Mouse (Mus musculus) liver, adult 2 months (tissue): Measurements from ENCODE around the gene Patj. TPM values are rescaled to one million over a fixed set of nuclear protein-coding genes. Genes with fewer than 3 reads are reported as not detected.

Experiments used
- DNase-seq: peaks from one replicate; pipeline ENCODE4 v3.0.0-alpha.2; 2011; ENCODE audit warnings: low read depth, low spot score; ENCODE audit errors: extremely low read depth
- H3K27ac ChIP-seq: fragments of 200-500 bp; replicated peaks from 2 replicates; pipeline ENCODE4 v1.5.1; 2012; ENCODE audit warnings: low read depth, mild to moderate bottlenecking, control low read depth, inconsistent platforms, low read length; ENCODE audit not compliant: insufficient read depth
- H3K27me3 ChIP-seq: fragments of 200-500 bp; 2 replicates; pipeline ENCODE4 v1.6.1; 2012; ENCODE audit warnings: mild to moderate bottlenecking, moderate library complexity, low read length, inconsistent platforms; ENCODE audit not compliant: control insufficient read depth, insufficient read depth
- H3K36me3 ChIP-seq: fragments of 200-500 bp; 2 replicates; pipeline ENCODE4 v1.6.1; 2012; ENCODE audit warnings: low read length, inconsistent platforms; ENCODE audit not compliant: control insufficient read depth, insufficient read depth
- H3K4me1 ChIP-seq: fragments of 200-500 bp; 2 replicates; pipeline ENCODE4 v1.6.1; 2011; ENCODE audit warnings: low read length; ENCODE audit not compliant: control insufficient read depth, insufficient read depth
- H3K4me3 ChIP-seq: fragments of 200-500 bp; 2 replicates; pipeline ENCODE4 v1.5.1; 2011; ENCODE audit warnings: low read depth, mild to moderate bottlenecking, control low read depth, low read length, moderate library complexity; ENCODE audit not compliant: insufficient read depth
- H3K79me2 ChIP-seq: fragments of 200-500 bp; 2 replicates; pipeline ENCODE4 v1.6.1; 2012; ENCODE audit warnings: inconsistent platforms, mild to moderate bottlenecking, low read length, moderate library complexity; ENCODE audit not compliant: control insufficient read depth, insufficient read depth
- H3K9ac ChIP-seq: fragments of 200-500 bp; 2 replicates; pipeline ENCODE4 v1.6.1; 2012; ENCODE audit warnings: low read depth, mild to moderate bottlenecking, control low read depth, inconsistent platforms, low read length
- CTCF ChIP-seq: fragments of 200-500 bp; IDR thresholded peaks from 2 replicates; pipeline ENCODE4 v1.5.1; 2011; ENCODE audit warnings: low read depth, low read length, control low read depth
- POLR2A ChIP-seq: fragments of 200-500 bp; IDR thresholded peaks from 2 replicates; pipeline ENCODE4 v1.6.1; 2011; ENCODE audit warnings: low read length, control low read depth; ENCODE audit not compliant: insufficient read depth; ENCODE audit errors: extremely low read depth
- WGBS: fragments of 180-500 bp; shearing (Covaris S2); methylation state at CpG from one replicate; pipeline ENCODE4 v1.1.7; 2018; 5-methylcytosine and 5-hydroxymethylcytosine counted together
- polyA plus RNA-seq: library from polyadenylated mRNA; depleted of rRNA; stranded (reverse); fragments of >200 nt; gene quantifications from 2 replicates; pipeline ENCODE4 v1.2.3, GENCODE M21; 2012
- total RNA-seq: library from RNA; depleted of rRNA; stranded (reverse); fragments of >200 nt; gene quantifications from 2 replicates; pipeline ENCODE4 v1.2.3, GENCODE M21; 2014

Gene Patj
- total and polyA plus RNA-seq, 2 experiments = 2.4 to 8.9 TPM

GRCm38 (mm10) chr4:98546456-98547176 lies 151.0 kb downstream of the Patj start:
- no peaks in the 10 kb centered on the region for H3K79me2 ChIP-seq

GRCm38 (mm10) chr4:98549491-98549890 lies 153.9 kb downstream of the Patj start:
- H3K36me3 ChIP-seq = no peaks in the 10 kb centered on the region
- H3K27ac ChIP-seq = no peak overlapping the region
- H3K9ac ChIP-seq = no peak overlapping the region
- H3K4me3 ChIP-seq = no peak overlapping the region
- 88% methylated on average over 7 of the region's 7 CpGs for WGBS
- H3K79me2 ChIP-seq = no peaks in the 10 kb centered on the region
- no peaks in the 10 kb centered on the region for H3K4me1 ChIP-seq
- H3K27me3 ChIP-seq = no peaks in the 10 kb centered on the region
- no peak for DNase-seq
- no peak for TF ChIP-seq CTCF
- no peak for TF ChIP-seq POLR2A

More at GRCm38 (mm10) chr4:98546456-98547176, 151.0 kb downstream of the Patj start:
- 70% methylated on average over 12 of the region's 12 CpGs for WGBS
- H3K4me1 ChIP-seq = no peaks in the 10 kb centered on the region
- no peak overlapping the region for H3K9ac ChIP-seq
- TF ChIP-seq POLR2A (no peak), CTCF (no peak)
- DNase-seq = no peak
- no peak overlapping the region for H3K27ac ChIP-seq
- H3K4me3 ChIP-seq = no peak overlapping the region
- no peaks in the 10 kb centered on the region for H3K27me3 ChIP-seq
- no peaks in the 10 kb centered on the region for H3K36me3 ChIP-seq

GRCm38 (mm10) chr4:98550116-98550515 lies 154.5 kb downstream of the Patj start:
- TF ChIP-seq CTCF (no peak), POLR2A (no peak)
- H3K27ac ChIP-seq = no peak overlapping the region
- no peaks in the 10 kb centered on the region for H3K36me3 ChIP-seq
- no peaks in the 10 kb centered on the region for H3K79me2 ChIP-seq
- DNase-seq = no peak
- no peak overlapping the region for H3K4me3 ChIP-seq
- H3K27me3 ChIP-seq = no peaks in the 10 kb centered on the region
- H3K4me1 ChIP-seq = no peaks in the 10 kb centered on the region
- WGBS = 94% methylated on average over 5 of the region's 5 CpGs
- H3K9ac ChIP-seq = no peak overlapping the region

GRCm38 (mm10) chr4:98555666-98556065 lies 160.1 kb downstream of the Patj start:
- Histone ChIP-seq H3K4me1 (no peaks in the 10 kb centered on the region), H3K36me3 (no peaks in the 10 kb centered on the region), H3K27ac (no peak overlapping the region), H3K27me3 (no peaks in the 10 kb centered on the region), H3K79me2 (no peaks in the 10 kb centered on the region), H3K4me3 (no peak overlapping the region), H3K9ac (no peak overlapping the region)
- no peak for TF ChIP-seq CTCF
- TF ChIP-seq POLR2A = no peak
- no peak for DNase-seq
- 97% methylated on average over 2 of the region's 2 CpGs for WGBS

- no peak for DNase-seq
Observed at GRCm38 (mm10) chr4:98556449-98556848, 160.9 kb downstream of the Patj start.

GRCm38 (mm10) chr4:98557192-98557591 lies 161.6 kb downstream of the Patj start:
- Histone ChIP-seq H3K4me3 (no peak overlapping the region), H3K79me2 (no peaks in the 10 kb centered on the region), H3K9ac (no peak overlapping the region), H3K36me3 (no peaks in the 10 kb centered on the region), H3K27ac (no peak overlapping the region), H3K27me3 (no peaks in the 10 kb centered on the region), H3K4me1 (no peaks in the 10 kb centered on the region)
- no peak for DNase-seq
- no peak for TF ChIP-seq CTCF
- 77% methylated on average over 13 of the region's 13 CpGs for WGBS

More at GRCm38 (mm10) chr4:98556449-98556848, 160.9 kb downstream of the Patj start:
- Histone ChIP-seq H3K36me3 (no peaks in the 10 kb centered on the region), H3K27ac (no peak overlapping the region), H3K79me2 (no peaks in the 10 kb centered on the region), H3K27me3 (no peaks in the 10 kb centered on the region), H3K4me1 (no peaks in the 10 kb centered on the region), H3K4me3 (no peak overlapping the region), H3K9ac (no peak overlapping the region)
- 79% methylated on average over 6 of the region's 6 CpGs for WGBS
- TF ChIP-seq CTCF = no peak
- TF ChIP-seq POLR2A = no peak
